14 mouse cellular contexts compared by ENCODE assay signal in the genomic region with DNA sequence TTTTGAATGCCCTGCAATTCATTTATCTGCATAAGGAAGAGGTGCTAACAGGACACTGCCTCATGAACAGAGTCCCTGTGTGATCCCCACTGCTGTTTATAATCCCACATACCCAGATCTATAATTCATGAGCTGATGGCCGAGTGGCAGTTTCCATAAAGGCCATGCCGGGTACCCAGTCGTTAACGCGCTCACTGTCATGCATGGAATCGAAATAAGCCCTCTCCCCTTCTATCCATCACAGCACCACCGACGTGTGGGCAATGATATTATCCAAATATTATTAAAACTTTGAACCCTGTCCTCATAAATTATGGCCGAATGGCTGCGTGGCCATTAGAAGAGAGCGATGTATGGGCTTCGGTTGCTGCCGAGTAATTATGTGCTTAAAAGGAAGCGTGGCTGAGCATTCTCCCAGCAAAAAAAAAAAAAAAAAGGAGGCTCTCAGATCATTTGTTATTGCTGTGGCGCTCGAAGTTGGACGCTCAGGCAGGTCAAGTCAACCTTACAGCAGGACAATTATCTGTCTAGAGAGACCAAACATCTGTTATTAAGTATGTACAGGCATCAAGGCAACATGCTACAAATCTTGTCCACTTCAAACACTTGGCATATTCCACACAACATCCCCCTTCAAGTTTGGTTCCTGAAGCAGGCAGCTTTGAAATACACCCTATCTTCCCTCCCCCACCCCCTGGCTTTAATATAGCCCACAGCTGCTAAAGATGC.
DNase-seq lines count a peak whose midpoint lies in the region; ATAC-seq and TF ChIP-seq lines count a peak whose summit lies in the region.
"Had no signal": no experiment of that assay in that cellular context is flagged by ENCODE, and none has a peak within 500 bp of the region (broad histone marks: within the 10 kb centered on the region; RNA-seq: fewer than 3 reads in every experiment).

No protein-coding gene starts in this region.

- H3K27ac ChIP-seq in kidney, embryonic 16.5 days (ENCODE audit: low read length) = no peak overlapping the region
- H3K27ac ChIP-seq in stomach, embryonic 15.5 days = no peak overlapping the region
- no peak overlapping the region for H3K27ac ChIP-seq in stomach, postnatal 0 days (replicated peaks)
- H3K27ac ChIP-seq: left cerebral cortex, adult 2 months; limb, embryonic 13.5 days had no signal

- TF ChIP-seq CTCF in stomach, postnatal 0 days (IDR thresholded peaks at IDR 0.05; ENCODE audit: low read depth) = no peak

- H3K4me3 ChIP-seq in kidney, embryonic 16.5 days (ENCODE audit: low read length) = no peak overlapping the region
- H3K4me3 ChIP-seq in stomach, embryonic 15.5 days (replicated peaks) = no peak overlapping the region
- H3K4me3 ChIP-seq in stomach, postnatal 0 days (ENCODE audit: low read depth, low read length) = no peak overlapping the region
- H3K4me3 ChIP-seq: left cerebral cortex, adult 2 months; limb, embryonic 13.5 days had no signal

- H3K36me3 ChIP-seq in kidney, embryonic 16.5 days (ENCODE audit: insufficient read depth, low read length) = no peaks in the 10 kb centered on the region
- no peaks in the 10 kb centered on the region for H3K36me3 ChIP-seq in stomach, embryonic 15.5 days
- H3K36me3 ChIP-seq in stomach, postnatal 0 days (ENCODE audit: control insufficient read depth, insufficient read depth, low read length) = no peaks in the 10 kb centered on the region
- H3K36me3 ChIP-seq: limb, embryonic 13.5 days had no signal

- ATAC-seq in kidney, embryonic 16.5 days (ENCODE audit: low FRiP score, low TSS enrichment) = peak; percentile 75; the same call in 1 of the 2 replicates
- no peak for ATAC-seq in stomach, embryonic 15.5 days (ENCODE audit: insufficient read depth, low FRiP score, low read depth)
- ATAC-seq in stomach, postnatal 0 days (ENCODE audit: low FRiP score, low TSS enrichment) = no peak
- ATAC-seq: Patski had no signal

- DNase-seq in embryo, embryonic 11 days = peak; percentile 37
- DNase-seq in embryo, embryonic 10 days (ENCODE audit: low spot score) = no peak
- DNase-seq in kidney, adult 9 months = no peak
- no peak for DNase-seq in stomach, postnatal 0 days (ENCODE audit: low spot score)
- no peak for DNase-seq in left cerebral cortex, adult 8-10 months (ENCODE audit: low spot score in 2 of 2)
- DNase-seq in adrenal gland, postnatal 4 days (ENCODE audit: low spot score in 2 of 2) = no peak
- DNase-seq: cerebellum, adult 9-10 months; heart, adult 18-20 months; spleen, adult 18-20 months had no signal

- WGBS in kidney, embryonic 16.5 days = 21% methylated on average over 17 of the region's 17 CpGs
- 32% methylated on average over 17 of the region's 17 CpGs for WGBS in stomach, embryonic 15.5 days
- WGBS in stomach, postnatal 0 days = 31% methylated on average over 17 of the region's 17 CpGs

- H3K9ac ChIP-seq in kidney, embryonic 16.5 days (replicated peaks; ENCODE audit: low read length) = no peak overlapping the region
- no peak overlapping the region for H3K9ac ChIP-seq in stomach, embryonic 15.5 days
- H3K9ac ChIP-seq in stomach, postnatal 0 days (ENCODE audit: low read length) = no peak overlapping the region
- H3K9ac ChIP-seq: limb, embryonic 13.5 days had no signal

- TF ChIP-seq EP300 in stomach, postnatal 0 days (optimal IDR thresholded peaks at IDR 0.05) = no peak

- H3K27me3 ChIP-seq in kidney, embryonic 16.5 days (ENCODE audit: insufficient read depth, low read length) = no peaks in the 10 kb centered on the region
- H3K27me3 ChIP-seq in stomach, embryonic 15.5 days (replicated peaks) = no peaks in the 10 kb centered on the region
- H3K27me3 ChIP-seq in stomach, postnatal 0 days (ENCODE audit: control insufficient read depth, insufficient read depth, low read length) = no peaks in the 10 kb centered on the region
- H3K27me3 ChIP-seq: limb, embryonic 13.5 days had no signal

- H3K9me3 ChIP-seq in kidney, embryonic 16.5 days (ENCODE audit: low read length) = no peaks in the 10 kb centered on the region
- no peaks in the 10 kb centered on the region for H3K9me3 ChIP-seq in stomach, embryonic 15.5 days
- no peaks in the 10 kb centered on the region for H3K9me3 ChIP-seq in stomach, postnatal 0 days (ENCODE audit: control insufficient read depth, low read length)
- H3K9me3 ChIP-seq: limb, embryonic 13.5 days had no signal

- peaks cover 9% of the 10 kb centered on the region for H3K4me1 ChIP-seq in kidney, embryonic 16.5 days (ENCODE audit: insufficient read depth, low read length)
- H3K4me1 ChIP-seq in stomach, embryonic 15.5 days = 0 out of 2 replicates have a peak, but pooled peaks cover 11% of the 10 kb centered on the region
- no peaks in the 10 kb centered on the region for H3K4me1 ChIP-seq in stomach, postnatal 0 days (replicated peaks; ENCODE audit: control insufficient read depth, insufficient read depth)
- H3K4me1 ChIP-seq: limb, embryonic 13.5 days had no signal

- H3K4me2 ChIP-seq in kidney, embryonic 16.5 days (replicated peaks; ENCODE audit: low read depth, low read length) = peak overlapping the region; percentile 16; the same call in 1 of the 2 replicates
- H3K4me2 ChIP-seq in stomach, embryonic 15.5 days = 0 out of 2 replicates have a peak overlapping the region, but pooled peaks have one; percentile 5
- no peak overlapping the region for H3K4me2 ChIP-seq in stomach, postnatal 0 days (replicated peaks; ENCODE audit: low read depth)
- H3K4me2 ChIP-seq: limb, embryonic 13.5 days had no signal
